8 mouse cellular contexts compared by ENCODE assay signal in genomic region chr1:191096871-191097681, GRCm38 (mm10). TPM values are rescaled to one million over a fixed set of nuclear protein-coding genes. Genes with fewer than 3 reads are reported as not detected.
DNase-seq lines count a peak whose midpoint lies in the region; ATAC-seq and TF ChIP-seq lines count a peak whose summit lies in the region.

No protein-coding gene starts in this region.

- peak overlapping the region; percentile 17; the same call in 1 of the 2 replicates for H3K4me3 ChIP-seq in spleen, adult 2 months (ENCODE audit: extremely low read depth, insufficient read depth, insufficient read length)
- H3K4me3 ChIP-seq in hindbrain, embryonic 10.5 days, result peak overlapping the region; percentile 76
- peak overlapping the region; percentile 67 for H3K4me3 ChIP-seq in limb, embryonic 14.5 days (replicated peaks; ENCODE audit: low read length)

- peak overlapping the region; percentile 97 for H3K4me2 ChIP-seq in limb, embryonic 14.5 days (replicated peaks; ENCODE audit: low read depth, low read length, severe bottlenecking)

- H3K27me3 ChIP-seq in spleen, adult 2 months (ENCODE audit: control insufficient read depth, insufficient read depth, low read length), result peaks cover 10% of the 10 kb centered on the region
- peaks cover 58% of the 10 kb centered on the region for H3K27me3 ChIP-seq in hindbrain, embryonic 10.5 days (ENCODE audit: insufficient read depth, poor library complexity, severe bottlenecking)
- peaks cover 6% of the 10 kb centered on the region; the same call in 1 of the 2 replicates for H3K27me3 ChIP-seq in limb, embryonic 14.5 days (ENCODE audit: control insufficient read depth, insufficient read depth, low read length)

- no peak for TF ChIP-seq POLR2A in spleen, adult 2 months (IDR thresholded peaks at IDR 0.05; ENCODE audit: low read depth, low read length)
- TF ChIP-seq POLR2A in limb, embryonic 14.5 days (IDR thresholded peaks at IDR 0.05; ENCODE audit: borderline replicate concordance, extremely low read depth, insufficient read depth, insufficient read length), result no peak

- TF ChIP-seq CTCF in spleen, adult 2 months (IDR thresholded peaks at IDR 0.05; ENCODE audit: extremely low read depth, insufficient read depth, insufficient read length, insufficient replicate concordance), result no peak

- H3K9me3 ChIP-seq in hindbrain, embryonic 10.5 days, result no peaks in the 10 kb centered on the region; the same call in 1 of the 2 replicates
- no peaks in the 10 kb centered on the region for H3K9me3 ChIP-seq in limb, embryonic 14.5 days (ENCODE audit: control insufficient read depth, low read length)

- peak overlapping the region; percentile 63; the same call in 1 of the 2 replicates for H3K9ac ChIP-seq in limb, embryonic 14.5 days (ENCODE audit: low read depth, low read length, severe bottlenecking)

- H3K4me1 ChIP-seq in spleen, adult 2 months (ENCODE audit: control insufficient read depth, insufficient read depth, insufficient read length), result peaks cover 9% of the 10 kb centered on the region
- peaks cover 21% of the 10 kb centered on the region for H3K4me1 ChIP-seq in hindbrain, embryonic 10.5 days (replicated peaks)
- 0 out of 2 replicates have a peak, but pooled peaks cover 3% of the 10 kb centered on the region for H3K4me1 ChIP-seq in limb, embryonic 14.5 days (ENCODE audit: control insufficient read depth, insufficient read depth, low read length)

- WGBS in spleen, adult 2 months, result 33% methylated on average over 14 of the region's 14 CpGs
- WGBS in hindbrain, embryonic 10.5 days, result 61% methylated on average over 14 of the region's 14 CpGs
- 39% methylated on average over 14 of the region's 14 CpGs for WGBS in limb, embryonic 14.5 days

- ATAC-seq in limb, embryonic 14.5 days (ENCODE audit: low FRiP score, low read depth), result 0 out of 2 replicates have a peak, but pooled peaks have one; percentile 32

- no peaks in the 10 kb centered on the region for H3K36me3 ChIP-seq in spleen, adult 2 months (ENCODE audit: control insufficient read depth, insufficient read depth, low read length)
- H3K36me3 ChIP-seq in hindbrain, embryonic 10.5 days, result no peaks in the 10 kb centered on the region
- no peaks in the 10 kb centered on the region for H3K36me3 ChIP-seq in limb, embryonic 14.5 days (ENCODE audit: control insufficient read depth, insufficient read depth, low read length)

- no peak for DNase-seq in spleen, adult 2 months (ENCODE audit: low read depth in 1 of 2, low spot score in 2 of 2)
- DNase-seq in spleen, adult 12 weeks (ENCODE audit: low spot score), result no peak
- peak; percentile 12 for DNase-seq in hindbrain, embryonic 10.5 days (ENCODE audit: low spot score)
- DNase-seq in limb, embryonic 14.5 days (ENCODE audit: low spot score), result peak; percentile 7
- peak; percentile 62 for DNase-seq in retina, postnatal 1 day
- DNase-seq in right cerebral cortex, postnatal 14 days, result no peak
- DNase-seq in ovary, adult 18-20 months (ENCODE audit: low spot score), result no peak
- no peak for DNase-seq in cerebellum, adult 9-10 months

- H3K27ac ChIP-seq in spleen, adult 2 months (ENCODE audit: insufficient read depth, low read length), result no peak overlapping the region
- H3K27ac ChIP-seq in hindbrain, embryonic 10.5 days, result no peak overlapping the region
- H3K27ac ChIP-seq in limb, embryonic 14.5 days (replicated peaks; ENCODE audit: low read depth, low read length), result no peak overlapping the region

RNA-seq across cellular contexts. Expression of gene Batf3, which starts 0.6 kb away (rescaled TPM):
- polyA plus RNA-seq in spleen, adult 2 months (2012; rRNA removed), result 22.7 and 30.7 TPM in 2 replicates
- 4.8 and 5.2 TPM in 2 replicates for polyA plus RNA-seq in hindbrain, embryonic 10.5 days (2016; fragmentation: Nextera tagmentation; extraction: Ambion mirVana)
- 16.1 and 16.5 TPM in 2 replicates for polyA plus RNA-seq in limb, embryonic 14.5 days (2012; rRNA removed)
- polyA plus RNA-seq in limb, embryonic 14.5 days (2014; fragmentation: Nextera tagmentation; extraction: Ambion mirVana), result 11.2 and 14.9 TPM in 2 replicates

RNA-seq across cellular contexts. Expression of gene Nsl1, which starts 34.3 kb away (rescaled TPM):
- 1.4 and 3.5 TPM in 2 replicates for polyA plus RNA-seq in spleen, adult 2 months (2012; rRNA removed)
- polyA plus RNA-seq in hindbrain, embryonic 10.5 days (2016; fragmentation: Nextera tagmentation; extraction: Ambion mirVana), result 25.5 and 31.0 TPM in 2 replicates
- 15.4 and 17.2 TPM in 2 replicates for polyA plus RNA-seq in limb, embryonic 14.5 days (2012; rRNA removed)
- 11.6 and 13.9 TPM in 2 replicates for polyA plus RNA-seq in limb, embryonic 14.5 days (2014; fragmentation: Nextera tagmentation; extraction: Ambion mirVana)

RNA-seq across cellular contexts. Expression of gene Tatdn3, which starts 34.3 kb away (rescaled TPM):
- polyA plus RNA-seq in spleen, adult 2 months (2012; rRNA removed), result 2.2 and 2.6 TPM in 2 replicates
- polyA plus RNA-seq in hindbrain, embryonic 10.5 days (2016; fragmentation: Nextera tagmentation; extraction: Ambion mirVana), result 9.9 and 13.9 TPM in 2 replicates
- polyA plus RNA-seq in limb, embryonic 14.5 days (2012; rRNA removed), result 25.9 and 27.8 TPM in 2 replicates
- 15.7 and 17.2 TPM in 2 replicates for polyA plus RNA-seq in limb, embryonic 14.5 days (2014; fragmentation: Nextera tagmentation; extraction: Ambion mirVana)

Comparison
In these comparisons a context has a peak if more than half of its experiments do, and no peak if none do; other contexts are left out.
1. DNase-seq: peak in hindbrain, embryonic 10.5 days (single experiment), limb, embryonic 14.5 days (single experiment) and retina, postnatal 1 day (single experiment); none in spleen, adult 2 months (0 of 2), spleen, adult 12 weeks (single experiment), right cerebral cortex, postnatal 14 days (single experiment), ovary, adult 18-20 months (single experiment) and cerebellum, adult 9-10 months (single experiment).
2. H3K4me3 ChIP-seq: peak in every context shown above with its lines; median percentile 76 in hindbrain, embryonic 10.5 days; 67 in limb, embryonic 14.5 days; 17 in spleen, adult 2 months.